Mouse (Mus musculus) G1E (cell line): Measurements from ENCODE around the gene Map7. TPM values are rescaled to one million over a fixed set of nuclear protein-coding genes. Genes with fewer than 3 reads are reported as not detected.

ENCODE experiments used
- ATAC-seq: 2 replicates; pipeline ENCODE4 v1.8.0; 2016; ENCODE audit warnings: mild to moderate bottlenecking; ENCODE audit not compliant: insufficient number of reproducible peaks, poor library complexity, low FRiP score, severe bottlenecking; ENCODE audit errors: extremely low read depth
- DNase-seq: peaks from one replicate; pipeline ENCODE4 v3.0.0; 2012; ENCODE audit warnings: low spot score
- H3K27me3 ChIP-seq: 2 replicates; pipeline ENCODE4 v1.6.1; 2012; ENCODE audit warnings: mild to moderate bottlenecking, low read length, inconsistent platforms; ENCODE audit not compliant: insufficient read depth
- H3K36me3 ChIP-seq: replicated peaks from 2 replicates; pipeline ENCODE3; 2012; ENCODE audit warnings: mild to moderate bottlenecking, inconsistent platforms
- H3K4me1 ChIP-seq: 2 replicates; pipeline ENCODE4 v1.6.1; 2012; ENCODE audit warnings: low read depth, low read length, inconsistent platforms, mixed read lengths; ENCODE audit not compliant: insufficient read depth
- H3K4me3 ChIP-seq: 2 replicates; pipeline ENCODE4 v1.5.1; 2012; ENCODE audit warnings: low read depth, mild to moderate bottlenecking, inconsistent platforms, low read length, moderate library complexity, mixed read lengths
- H3K9me3 ChIP-seq: replicated peaks from 2 replicates; pipeline ENCODE4 v1.6.1; 2012; ENCODE audit warnings: inconsistent platforms
- CTCF ChIP-seq: IDR thresholded peaks from 2 replicates; pipeline ENCODE4 v1.5.1; 2012; ENCODE audit warnings: low read depth, low read length, inconsistent platforms, mixed read lengths
- GATA1 ChIP-seq: IDR thresholded peaks from 2 replicates; pipeline ENCODE4 v1.6.1; 2012; ENCODE audit warnings: borderline replicate concordance, low read length, inconsistent platforms, mixed read lengths
- GATA2 ChIP-seq: IDR thresholded peaks from 2 replicates; pipeline ENCODE4 v1.6.1; 2012; ENCODE audit warnings: low read depth, low read length, inconsistent platforms, borderline replicate concordance
- POLR2AphosphoS5 ChIP-seq: IDR thresholded peaks from 2 replicates; pipeline ENCODE4 v1.6.1; 2012; ENCODE audit warnings: low read depth, low read length, inconsistent platforms; ENCODE audit not compliant: insufficient replicate concordance
- TAL1 ChIP-seq: conservative IDR thresholded peaks from 2 replicates; pipeline ENCODE4 v1.6.1; 2012; ENCODE audit warnings: low read depth, low read length, inconsistent platforms, mixed read lengths
- polyA plus RNA-seq: library from polyadenylated mRNA; stranded (reverse); fragments of >175 nt; gene quantifications from 2 replicates; pipeline ENCODE4 v1.2.3, GENCODE M21; 2012
- total RNA-seq, 2 experiments: library from RNA; stranded (forward) in 1 of 2; stranded (reverse) in 1 of 2; fragments of 200-1000 nt in 1 of 2; fragments of >200 nt in 1 of 2; fragmentation: Nextera tagmentation in 1 of 2; gene quantifications; 2 replicates each; pipeline ENCODE4 v1.2.3; 2014 to 2017

The Map7 gene
- total and polyA plus RNA-seq, 3 experiments, result 2.5 to 2.6 TPM; not detected in 1

GRCm38 (mm10) chr10:20160914-20161313, 12.6 kb downstream of the Map7 start:
- Histone ChIP-seq H3K4me1 (peaks cover 14% of the 10 kb centered on the region), H3K9me3 (no peaks in the 10 kb centered on the region), H3K4me3 (no peak overlapping the region), H3K27me3 (peaks cover 5% of the 10 kb centered on the region; the same call in 1 of the 2 replicates), H3K36me3 (no peaks in the 10 kb centered on the region)
- DNase-seq (no peak), ATAC-seq (no peak)
- TF ChIP-seq GATA1 (no peak), GATA2 (no peak), TAL1 (no peak), CTCF (no peak), POLR2AphosphoS5 (no peak)

- no peak overlapping the region for H3K4me3 ChIP-seq
- peaks cover 21% of the 10 kb centered on the region for H3K4me1 ChIP-seq
- H3K36me3 ChIP-seq, result no peaks in the 10 kb centered on the region
- DNase-seq (no peak), ATAC-seq (no peak)
- no peak for TF ChIP-seq GATA2
- TF ChIP-seq TAL1, result no peak
- no peak for TF ChIP-seq CTCF
- no peak for TF ChIP-seq GATA1
- H3K9me3 ChIP-seq, result no peaks in the 10 kb centered on the region
- H3K27me3 ChIP-seq, result peaks cover 2% of the 10 kb centered on the region; the same call in 1 of the 2 replicates
Observed at GRCm38 (mm10) chr10:20164810-20165209, 16.5 kb downstream of the Map7 start.

GRCm38 (mm10) chr10:20166797-20167196, 18.5 kb downstream of the Map7 start:
- H3K27me3 ChIP-seq, result peaks cover 14% of the 10 kb centered on the region
- no peaks in the 10 kb centered on the region for H3K36me3 ChIP-seq
- H3K4me3 ChIP-seq, result no peak overlapping the region
- ATAC-seq (no peak), DNase-seq (no peak)
- H3K4me1 ChIP-seq, result peaks cover 19% of the 10 kb centered on the region
- TF ChIP-seq GATA2, result no peak
- TF ChIP-seq POLR2AphosphoS5, result no peak
- TF ChIP-seq CTCF, result no peak
- no peak for TF ChIP-seq TAL1
- TF ChIP-seq GATA1, result no peak
- no peaks in the 10 kb centered on the region for H3K9me3 ChIP-seq

- H3K4me3 ChIP-seq, result no peak overlapping the region
- TF ChIP-seq GATA2 (no peak), TAL1 (no peak), CTCF (no peak), GATA1 (no peak), POLR2AphosphoS5 (no peak)
- peaks cover 15% of the 10 kb centered on the region for H3K27me3 ChIP-seq
- no peaks in the 10 kb centered on the region for H3K36me3 ChIP-seq
- ATAC-seq (no peak), DNase-seq (no peak)
- H3K9me3 ChIP-seq, result no peaks in the 10 kb centered on the region
- H3K4me1 ChIP-seq, result peaks cover 17% of the 10 kb centered on the region
Observed at GRCm38 (mm10) chr10:20167467-20167866, 19.2 kb downstream of the Map7 start.

- peaks cover 19% of the 10 kb centered on the region for H3K4me1 ChIP-seq
- ATAC-seq (no peak), DNase-seq (no peak)
- no peaks in the 10 kb centered on the region for H3K36me3 ChIP-seq
- peaks cover 20% of the 10 kb centered on the region for H3K27me3 ChIP-seq
- H3K4me3 ChIP-seq, result no peak overlapping the region
- H3K9me3 ChIP-seq, result no peaks in the 10 kb centered on the region
- TF ChIP-seq GATA1, result no peak
- no peak for TF ChIP-seq CTCF
Observed at GRCm38 (mm10) chr10:20169182-20169674, 21.0 kb downstream of the Map7 start.

GRCm38 (mm10) chr10:20169927-20170604, 21.8 kb downstream of the Map7 start:
- Histone ChIP-seq H3K36me3 (no peaks in the 10 kb centered on the region), H3K9me3 (no peaks in the 10 kb centered on the region), H3K27me3 (peaks cover 20% of the 10 kb centered on the region), H3K4me1 (peaks cover 19% of the 10 kb centered on the region), H3K4me3 (no peak overlapping the region)
- DNase-seq, result no peak
- TF ChIP-seq CTCF (no peak), GATA1 (no peak), POLR2AphosphoS5 (no peak), GATA2 (no peak), TAL1 (no peak)
- no peak for ATAC-seq

GRCm38 (mm10) chr10:20170605-20171088, 22.4 kb downstream of the Map7 start:
- ATAC-seq, result peak; percentile 45
- DNase-seq, result peak; percentile 52

More at GRCm38 (mm10) chr10:20170605-20171088, 22.4 kb downstream of the Map7 start:
- H3K4me3 ChIP-seq, result no peak overlapping the region
- TF ChIP-seq TAL1, result no peak
- peaks cover 20% of the 10 kb centered on the region for H3K27me3 ChIP-seq
- H3K36me3 ChIP-seq, result no peaks in the 10 kb centered on the region
- H3K9me3 ChIP-seq, result no peaks in the 10 kb centered on the region
- H3K4me1 ChIP-seq, result peaks cover 19% of the 10 kb centered on the region
